Mouse (Mus musculus): ENCODE data around the gene Syngr4. TPM values are rescaled to one million over a fixed set of nuclear protein-coding genes. Genes with fewer than 3 reads are reported as not detected.
A peak's percentile ranks its signal among the peaks of the same experiment; 100 is the strongest.
"Not testable (repeated sequence)": the region's sequence is repeated elsewhere in the genome, so short reads cannot be mapped to it uniquely, and the experiment has no call there.

Syngr4 gene
- polyA plus RNA-seq, 1 experiment = not detected

GRCm38 (mm10) chr7:45906622-45907021 is 10.1 kb upstream of the Syngr4 start:
- Histone ChIP-seq H3K27ac (ENCODE audit: control insufficient read depth, insufficient read depth, low read depth, low read length, poor library complexity) (no peak overlapping the region), H3K4me1 (ENCODE audit: control insufficient read depth, insufficient read depth, low read length) (peaks cover 1% of the 10 kb centered on the region; the same call in 1 of the 2 replicates), H3K4me3 (replicated peaks; ENCODE audit: control insufficient read depth, low read depth, low read length) (no peak overlapping the region)
- no peak for TF ChIP-seq CTCF (IDR thresholded peaks at IDR 0.05; ENCODE audit: control insufficient read depth, insufficient read depth, low read length)
- TF ChIP-seq POLR2A (IDR thresholded peaks at IDR 0.05; ENCODE audit: borderline replicate concordance, control insufficient read depth, low read depth, low read length) = no peak
- 67% methylated on average over 9 of the region's 9 CpGs for WGBS

GRCm38 (mm10) chr7:45902481-45903002 is 6.0 kb upstream of the Syngr4 start:
- H3K4me3 ChIP-seq (replicated peaks; ENCODE audit: control insufficient read depth, low read depth, low read length) = no peak overlapping the region
- no peak for TF ChIP-seq POLR2A (IDR thresholded peaks at IDR 0.05; ENCODE audit: borderline replicate concordance, control insufficient read depth, low read depth, low read length)
- TF ChIP-seq CTCF (IDR thresholded peaks at IDR 0.05; ENCODE audit: control insufficient read depth, insufficient read depth, low read length) = no peak
- no peak overlapping the region for H3K27ac ChIP-seq (ENCODE audit: control insufficient read depth, insufficient read depth, low read depth, low read length, poor library complexity)
- H3K4me1 ChIP-seq (ENCODE audit: control insufficient read depth, insufficient read depth, low read length) = peaks cover 1% of the 10 kb centered on the region; the same call in 1 of the 2 replicates
- 70% methylated on average over 12 of the region's 12 CpGs for WGBS

GRCm38 (mm10) chr7:45901562-45901961 is 5.0 kb upstream of the Syngr4 start:
- TF ChIP-seq CTCF (IDR thresholded peaks at IDR 0.05; ENCODE audit: control insufficient read depth, insufficient read depth, low read length) (no peak), POLR2A (IDR thresholded peaks at IDR 0.05; ENCODE audit: borderline replicate concordance, control insufficient read depth, low read depth, low read length) (no peak)
- H3K27ac ChIP-seq (ENCODE audit: control insufficient read depth, insufficient read depth, low read depth, low read length, poor library complexity) = no peak overlapping the region
- H3K4me3 ChIP-seq (replicated peaks; ENCODE audit: control insufficient read depth, low read depth, low read length) = no peak overlapping the region
- 51% methylated on average over 5 of the region's 5 CpGs for WGBS
- H3K4me1 ChIP-seq (ENCODE audit: control insufficient read depth, insufficient read depth, low read length) = no peaks in the 10 kb centered on the region; the same call in 1 of the 2 replicates

- WGBS = 36% methylated on average over 4 of the region's 4 CpGs
Observed at GRCm38 (mm10) chr7:45898125-45898524, 1.6 kb upstream of the Syngr4 start.

GRCm38 (mm10) chr7:45897258-45897757 is 794 bp upstream of the Syngr4 start:
- H3K4me3 ChIP-seq (replicated peaks; ENCODE audit: control insufficient read depth, low read depth, low read length) = peak overlapping the region; percentile 71
- under 1% methylated on average over 19 of the region's 19 CpGs for WGBS
- H3K4me1 ChIP-seq (ENCODE audit: control insufficient read depth, insufficient read depth, low read length) = no peaks in the 10 kb centered on the region; the same call in 1 of the 2 replicates
- peak; percentile 52; the same call in 1 of the 2 replicates for TF ChIP-seq POLR2A (IDR thresholded peaks at IDR 0.05; ENCODE audit: borderline replicate concordance, control insufficient read depth, low read depth, low read length)
- no peak for TF ChIP-seq CTCF (IDR thresholded peaks at IDR 0.05; ENCODE audit: control insufficient read depth, insufficient read depth, low read length)
- peak overlapping the region; percentile 64 for H3K27ac ChIP-seq (ENCODE audit: control insufficient read depth, insufficient read depth, low read depth, low read length, poor library complexity)

More at GRCm38 (mm10) chr7:45898125-45898524, 1.6 kb upstream of the Syngr4 start:
- not testable (repeated sequence) for H3K4me3 ChIP-seq (replicated peaks; ENCODE audit: control insufficient read depth, low read depth, low read length); H3K27ac ChIP-seq (ENCODE audit: control insufficient read depth, insufficient read depth, low read depth, low read length, poor library complexity); H3K4me1 ChIP-seq (ENCODE audit: control insufficient read depth, insufficient read depth, low read length)

- no peak for TF ChIP-seq POLR2A (IDR thresholded peaks at IDR 0.05; ENCODE audit: borderline replicate concordance, control insufficient read depth, low read depth, low read length)
- TF ChIP-seq CTCF (IDR thresholded peaks at IDR 0.05; ENCODE audit: control insufficient read depth, insufficient read depth, low read length) = no peak
- Histone ChIP-seq H3K4me3 (replicated peaks; ENCODE audit: control insufficient read depth, low read depth, low read length) (peak overlapping the region; percentile 17), H3K4me1 (ENCODE audit: control insufficient read depth, insufficient read depth, low read length) (no peaks in the 10 kb centered on the region; the same call in 1 of the 2 replicates), H3K27ac (ENCODE audit: control insufficient read depth, insufficient read depth, low read depth, low read length, poor library complexity) (peak overlapping the region; percentile 22; the same call in 1 of the 2 replicates)
- 65% methylated on average over 6 of the region's 6 CpGs for WGBS
Observed at GRCm38 (mm10) chr7:45895931-45896516, 490 bp downstream of the Syngr4 start.

GRCm38 (mm10) chr7:45892651-45893050 is 3.9 kb downstream of the Syngr4 start:
- no peak overlapping the region for H3K4me3 ChIP-seq (replicated peaks; ENCODE audit: control insufficient read depth, low read depth, low read length)
- H3K27ac ChIP-seq (ENCODE audit: control insufficient read depth, insufficient read depth, low read depth, low read length, poor library complexity) = no peak overlapping the region
- 74% methylated on average over 2 of the region's 2 CpGs for whole genome bisulfite sequencing
- no peaks in the 10 kb centered on the region; the same call in 1 of the 2 replicates for H3K4me1 ChIP-seq (ENCODE audit: control insufficient read depth, insufficient read depth, low read length)
- TF ChIP-seq CTCF (IDR thresholded peaks at IDR 0.05; ENCODE audit: control insufficient read depth, insufficient read depth, low read length) = no peak
- no peak for TF ChIP-seq POLR2A (IDR thresholded peaks at IDR 0.05; ENCODE audit: borderline replicate concordance, control insufficient read depth, low read depth, low read length)

GRCm38 (mm10) chr7:45887246-45887645 is 9.3 kb downstream of the Syngr4 start:
- WGBS = 1% methylated on average over 3 of the region's 3 CpGs
- no peak overlapping the region for H3K4me3 ChIP-seq (replicated peaks; ENCODE audit: control insufficient read depth, low read depth, low read length)
- no peaks in the 10 kb centered on the region for H3K4me1 ChIP-seq (ENCODE audit: control insufficient read depth, insufficient read depth, low read length)
- no peak overlapping the region for H3K27ac ChIP-seq (ENCODE audit: control insufficient read depth, insufficient read depth, low read depth, low read length, poor library complexity)
- no peak for TF ChIP-seq POLR2A (IDR thresholded peaks at IDR 0.05; ENCODE audit: borderline replicate concordance, control insufficient read depth, low read depth, low read length)
- TF ChIP-seq CTCF (IDR thresholded peaks at IDR 0.05; ENCODE audit: control insufficient read depth, insufficient read depth, low read length) = no peak
